Mouse (Mus musculus) activated CD4-positive, CD25-positive, alpha-beta regulatory T cell, adult 4 months (primary cell): Measurements from ENCODE around the gene Ankrd28. TPM values are rescaled to one million over a fixed set of nuclear protein-coding genes. Genes with fewer than 3 reads are reported as not detected.
"Not testable (repeated sequence)": the region's sequence is repeated elsewhere in the genome, so short reads cannot be mapped to it uniquely, and the experiment has no call there.

Experiments
- ATAC-seq: one replicate; pipeline ENCODE4 v1.8.0; 2017
- polyA plus RNA-seq, 2 experiments: library from polyadenylated mRNA; unstranded; fragments of 100-300 nt; shearing (Covaris generic); gene quantifications; one replicate each; pipeline ENCODE4 v1.2.1; 2017

Gene Ankrd28
- polyA plus RNA-seq, result 1 to 10 TPM; 8.4 to 9.1 TPM

DNA sequence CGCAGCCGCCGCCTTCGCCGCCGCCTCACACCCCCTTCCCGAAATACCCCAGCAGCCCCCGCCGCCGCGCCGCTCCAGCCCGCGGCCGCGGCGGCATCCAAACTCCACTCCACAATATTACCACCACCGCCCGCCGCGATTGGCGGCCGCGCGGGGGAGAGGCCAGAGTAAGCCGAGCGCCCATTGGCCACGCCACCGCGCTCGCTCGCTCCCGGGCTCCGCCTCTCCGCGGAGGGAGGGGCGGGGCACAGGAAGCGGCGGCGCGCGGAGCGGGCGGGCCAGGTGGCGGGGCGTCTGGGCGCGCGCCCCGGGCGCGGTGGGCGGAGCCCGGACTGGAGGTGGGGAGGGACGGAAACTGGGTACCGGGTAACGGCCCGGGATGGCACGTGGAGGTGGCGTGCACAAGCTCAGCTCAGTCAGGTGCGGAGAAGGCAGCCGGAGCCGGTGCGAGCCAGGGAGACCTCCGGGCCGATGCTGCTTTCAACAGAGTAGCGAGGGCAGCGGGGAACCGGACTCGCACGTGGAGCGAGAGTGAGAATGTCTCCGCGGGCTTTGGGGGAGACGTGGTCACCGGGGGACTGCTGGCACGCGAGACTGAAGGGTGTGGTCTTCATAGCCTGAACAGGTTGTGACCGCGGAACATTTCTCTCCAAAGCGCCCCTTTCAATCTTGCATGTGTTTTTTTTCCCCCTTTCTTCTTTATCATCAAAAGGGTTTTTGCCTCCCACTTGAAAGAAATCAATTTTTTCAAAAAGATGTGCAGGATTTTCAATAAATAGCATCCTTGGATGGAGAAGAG, at the start of gene Ankrd28:
Gene Ankrd28, minus strand, starts transcription at position 81 of the 799 bp plus-strand sequence.
- ATAC-seq, result peak; percentile 87

DNA sequence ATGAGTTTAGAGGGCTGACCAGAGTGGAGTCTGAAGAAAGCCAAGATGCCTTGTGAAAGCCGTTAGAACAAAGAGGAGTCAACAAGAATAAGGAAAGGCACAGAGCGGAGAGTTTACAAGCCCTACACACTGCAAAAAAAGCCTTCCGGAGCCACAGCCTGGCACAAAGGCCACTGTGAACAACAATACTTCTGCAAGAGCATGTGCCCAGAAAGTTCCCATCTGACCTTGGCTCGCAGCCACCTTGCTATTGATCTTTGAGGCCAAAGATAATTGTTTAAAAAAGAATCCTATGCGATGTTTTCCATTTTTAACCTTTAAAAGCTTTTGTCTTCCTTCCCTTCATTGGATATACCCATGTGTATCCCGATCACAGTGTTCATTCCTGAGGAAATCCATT, 49.0 kb upstream of the Ankrd28 start:
- ATAC-seq, result no peak

DNA sequence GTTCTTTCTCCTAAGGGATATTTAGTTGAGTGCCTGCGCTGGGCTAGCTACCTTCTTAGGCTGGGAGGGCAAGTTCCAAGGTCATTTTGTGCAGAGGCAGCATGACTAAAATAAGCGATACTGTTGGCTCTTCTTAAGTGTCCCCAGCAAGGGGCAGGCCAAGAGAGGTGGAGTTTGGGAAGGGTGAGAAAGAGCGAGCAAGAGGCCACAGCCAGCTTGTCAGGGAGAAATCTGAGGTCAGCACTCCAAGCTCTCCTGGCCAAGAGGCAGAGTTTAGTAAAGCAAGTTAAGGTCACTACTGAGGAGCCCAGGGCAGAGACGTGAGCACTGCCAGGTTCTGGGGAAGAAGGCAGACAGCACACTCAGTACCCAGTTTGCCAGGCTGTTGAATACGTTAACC, 41.7 kb upstream of the Ankrd28 start:
- ATAC-seq, result no peak

DNA sequence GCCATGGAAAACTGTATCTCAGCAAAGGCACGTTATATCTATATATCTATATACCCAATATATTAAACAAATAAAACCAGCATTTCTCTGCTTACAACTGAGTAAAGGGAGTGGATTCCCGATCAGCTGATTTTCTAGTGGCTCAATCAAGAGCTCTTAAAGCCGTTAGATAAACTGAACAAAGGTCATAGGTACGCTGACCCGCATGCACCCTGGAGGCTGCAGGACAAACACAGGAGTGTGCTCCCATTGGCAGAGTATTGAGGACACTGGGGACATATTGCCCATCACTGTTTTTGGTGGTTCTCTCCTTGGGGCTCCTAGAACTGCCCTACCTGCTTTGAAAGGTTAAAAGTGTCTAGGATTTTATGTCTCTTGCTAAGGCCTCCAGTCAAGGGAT, 40.0 kb upstream of the Ankrd28 start:
- no peak for ATAC-seq

DNA sequence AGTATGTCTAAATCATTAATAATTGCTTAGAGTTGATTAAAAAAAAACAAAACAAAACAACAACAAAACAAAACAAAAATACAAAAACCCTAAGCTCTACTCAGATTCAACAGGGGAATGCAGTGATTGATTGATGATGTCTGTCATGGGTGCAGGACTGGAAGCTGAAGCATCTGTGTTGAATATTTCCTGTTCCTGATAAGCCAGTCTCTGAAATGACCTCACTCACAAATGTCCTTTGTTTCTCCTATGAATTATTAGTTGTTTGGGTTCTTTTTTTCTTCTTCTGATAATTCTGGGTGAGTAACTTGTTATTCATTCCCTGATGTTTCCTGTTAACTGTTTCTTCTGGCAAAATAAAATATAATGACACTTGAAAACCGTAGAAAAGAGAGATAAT, 38.1 kb upstream of the Ankrd28 start:
- ATAC-seq, result no peak

DNA sequence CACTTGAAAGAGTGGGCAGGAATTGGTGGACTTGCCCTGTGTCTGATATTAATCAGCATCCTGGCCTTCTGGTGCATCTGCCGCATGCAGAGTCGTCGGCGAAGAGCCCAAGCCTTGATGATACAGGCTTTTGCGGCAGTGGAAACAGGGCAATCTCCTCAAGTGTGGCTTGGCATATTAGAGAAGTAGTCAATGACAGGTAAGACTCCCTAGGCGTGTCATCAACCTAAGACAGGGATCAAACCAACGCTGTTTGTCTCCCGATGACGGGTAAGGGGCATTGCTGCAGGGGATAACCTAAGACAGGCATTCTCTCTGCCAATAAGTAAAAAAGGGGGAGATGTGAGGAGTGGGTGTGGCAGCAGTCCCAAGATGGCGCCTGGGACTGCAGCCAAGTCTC, 35.9 kb upstream of the Ankrd28 start:
- not testable (repeated sequence) for ATAC-seq

DNA sequence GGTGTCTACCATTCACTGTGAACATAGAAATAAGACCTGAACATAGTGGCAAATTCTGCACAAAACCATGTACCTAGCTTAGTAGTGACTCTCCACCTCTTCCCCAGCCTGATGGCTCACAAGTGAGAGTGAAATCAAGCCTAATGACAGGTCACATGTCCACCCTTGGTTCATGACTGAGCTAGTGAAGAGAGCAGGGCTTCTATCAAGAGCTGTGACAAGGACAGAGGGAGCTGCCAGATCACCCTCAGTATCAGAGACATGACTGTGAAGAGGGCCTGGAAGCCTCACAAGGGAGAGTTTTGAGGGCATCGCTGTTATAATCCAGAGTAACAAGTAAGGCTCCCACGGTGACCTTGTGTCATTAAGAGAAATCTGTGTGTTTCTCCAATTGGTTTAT, 28.2 kb upstream of the Ankrd28 start:
- ATAC-seq, result no peak

DNA sequence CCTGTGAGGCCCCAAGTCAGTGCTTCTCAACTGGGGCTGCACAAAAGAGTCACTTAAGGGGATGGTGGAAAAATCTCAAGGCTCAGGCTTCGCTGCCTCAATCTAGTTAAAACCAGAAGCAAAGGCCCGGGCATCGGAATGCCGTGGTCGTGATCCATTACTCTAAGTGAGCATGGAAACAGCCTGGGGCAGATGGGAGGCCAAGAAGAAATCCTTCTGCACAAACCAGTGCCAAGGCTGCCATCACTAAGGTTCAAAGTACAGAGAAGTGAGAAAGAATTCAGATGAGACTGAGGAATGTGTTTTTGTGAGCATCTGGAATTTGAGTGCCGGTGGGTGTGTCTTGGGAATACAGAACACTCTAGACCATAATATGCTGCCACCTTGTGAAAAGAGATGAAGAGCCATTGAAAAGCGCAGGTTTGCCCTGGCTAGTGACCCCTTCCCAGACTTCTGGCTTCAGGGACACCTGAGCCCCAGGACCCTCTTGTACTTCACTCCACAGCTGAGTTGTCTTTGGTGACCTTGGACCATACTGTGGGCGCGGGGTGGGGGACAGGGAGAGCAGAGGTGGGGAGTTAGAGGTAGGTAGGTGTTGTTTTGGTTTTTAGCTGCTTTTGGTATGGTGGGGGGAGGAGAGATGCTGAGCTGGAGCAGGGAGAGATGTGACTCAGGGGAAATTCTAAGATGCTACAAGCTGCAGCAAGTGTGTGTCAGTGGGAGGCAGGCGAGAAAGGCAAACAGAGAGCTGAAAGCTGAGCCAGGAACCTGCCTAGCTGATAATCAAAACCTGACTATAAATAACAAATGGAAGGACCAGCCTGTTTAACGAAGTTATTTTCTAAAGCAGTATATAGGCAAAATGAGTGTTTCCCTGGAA, 26.9 kb upstream of the Ankrd28 start:
- ATAC-seq, result no peak

DNA sequence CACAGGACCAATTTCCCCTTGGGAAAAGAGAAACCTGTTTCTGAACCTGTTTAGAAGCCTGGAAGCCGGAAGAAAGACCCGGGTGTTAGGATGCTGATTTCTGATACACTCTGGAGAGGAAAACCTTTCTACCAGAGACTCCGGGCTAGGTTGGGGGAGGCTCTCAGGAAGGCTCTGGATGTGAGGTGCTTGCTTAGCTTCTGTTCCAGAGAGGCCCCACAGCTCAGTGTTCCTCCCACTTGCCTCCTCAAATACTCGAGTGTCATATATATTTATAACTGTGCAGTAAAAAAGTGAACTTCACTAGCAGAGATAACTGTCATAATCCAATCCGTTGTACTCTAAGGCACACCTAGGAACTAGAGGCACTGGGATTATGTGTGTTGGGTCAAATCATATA, 25.6 kb upstream of the Ankrd28 start:
- no peak for ATAC-seq

DNA sequence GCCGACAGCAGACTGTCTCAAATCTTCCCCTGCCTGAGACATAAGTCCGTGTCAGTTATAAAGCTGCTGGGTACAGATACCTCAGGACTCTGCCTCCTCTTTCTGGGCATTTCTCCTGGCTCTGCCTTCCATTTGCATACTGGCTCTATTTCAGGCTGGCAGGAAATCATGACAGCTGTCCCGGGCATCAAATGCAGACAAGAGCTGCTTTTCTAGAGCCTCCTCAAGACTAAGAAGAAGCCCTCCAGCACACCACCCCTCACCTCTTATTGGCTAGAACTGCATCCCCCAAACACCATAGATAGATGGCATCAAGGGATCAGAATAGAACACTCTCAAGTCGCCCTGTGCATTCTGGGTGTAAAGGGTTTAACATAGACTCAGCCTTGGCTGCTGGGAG, 24.2 kb upstream of the Ankrd28 start:
- no peak for ATAC-seq

DNA sequence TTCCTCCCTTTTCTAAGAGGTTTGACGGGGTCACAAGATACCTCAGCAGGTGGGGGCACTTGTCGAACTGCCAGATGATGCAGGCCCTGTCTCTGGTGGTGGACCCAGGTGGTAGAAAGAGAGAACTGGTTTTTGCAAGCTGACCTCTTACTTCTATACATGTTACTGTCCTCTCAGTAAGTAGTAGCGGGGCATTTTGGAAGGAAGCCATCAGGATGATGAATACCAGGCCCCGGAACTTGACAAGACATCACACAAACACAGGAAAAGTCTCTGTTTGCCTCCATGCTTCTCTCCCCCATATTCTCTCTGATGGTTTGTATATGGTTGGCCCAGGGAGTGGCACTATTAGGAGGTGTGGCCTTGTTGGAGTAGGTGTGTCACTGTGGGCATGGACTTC, 13.1 kb upstream of the Ankrd28 start:
- no peak for ATAC-seq

DNA sequence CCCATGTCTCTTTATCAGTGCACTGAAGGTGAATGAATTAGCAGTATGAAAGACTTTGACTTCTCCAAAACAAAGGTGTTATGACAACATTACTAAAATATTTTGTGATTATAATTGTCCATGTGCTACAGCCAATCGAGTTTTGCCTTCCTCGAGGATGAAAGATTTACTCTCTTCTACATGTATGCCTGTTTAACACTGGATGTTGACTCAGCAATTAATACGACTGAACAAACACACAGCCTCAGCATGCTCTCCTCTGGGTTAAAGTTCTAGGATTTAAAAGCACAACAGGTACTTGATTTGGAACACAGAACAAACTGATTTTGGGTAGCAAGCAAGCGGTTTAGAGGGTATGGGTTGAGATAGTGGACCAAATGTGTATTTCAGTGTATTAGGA, 1.6 kb upstream of the Ankrd28 start:
- ATAC-seq, result no peak

DNA sequence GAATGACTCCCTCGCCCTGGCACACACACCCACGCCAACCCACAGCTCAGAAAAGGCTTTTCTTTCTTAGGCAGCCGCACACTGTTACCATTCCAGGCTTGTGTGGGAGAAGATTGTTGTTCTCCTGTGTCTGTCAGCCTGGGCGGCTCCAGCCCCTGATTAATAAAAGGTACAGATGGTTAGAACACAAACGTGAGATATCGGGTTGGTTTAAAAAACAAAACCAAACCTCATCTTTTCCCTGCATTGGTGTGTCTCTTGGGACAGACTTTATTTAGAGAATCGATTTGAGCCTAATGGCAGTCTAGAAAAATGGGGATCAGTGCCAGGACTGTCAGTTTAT, 890 bp upstream of the Ankrd28 start:
- ATAC-seq, result no peak

DNA sequence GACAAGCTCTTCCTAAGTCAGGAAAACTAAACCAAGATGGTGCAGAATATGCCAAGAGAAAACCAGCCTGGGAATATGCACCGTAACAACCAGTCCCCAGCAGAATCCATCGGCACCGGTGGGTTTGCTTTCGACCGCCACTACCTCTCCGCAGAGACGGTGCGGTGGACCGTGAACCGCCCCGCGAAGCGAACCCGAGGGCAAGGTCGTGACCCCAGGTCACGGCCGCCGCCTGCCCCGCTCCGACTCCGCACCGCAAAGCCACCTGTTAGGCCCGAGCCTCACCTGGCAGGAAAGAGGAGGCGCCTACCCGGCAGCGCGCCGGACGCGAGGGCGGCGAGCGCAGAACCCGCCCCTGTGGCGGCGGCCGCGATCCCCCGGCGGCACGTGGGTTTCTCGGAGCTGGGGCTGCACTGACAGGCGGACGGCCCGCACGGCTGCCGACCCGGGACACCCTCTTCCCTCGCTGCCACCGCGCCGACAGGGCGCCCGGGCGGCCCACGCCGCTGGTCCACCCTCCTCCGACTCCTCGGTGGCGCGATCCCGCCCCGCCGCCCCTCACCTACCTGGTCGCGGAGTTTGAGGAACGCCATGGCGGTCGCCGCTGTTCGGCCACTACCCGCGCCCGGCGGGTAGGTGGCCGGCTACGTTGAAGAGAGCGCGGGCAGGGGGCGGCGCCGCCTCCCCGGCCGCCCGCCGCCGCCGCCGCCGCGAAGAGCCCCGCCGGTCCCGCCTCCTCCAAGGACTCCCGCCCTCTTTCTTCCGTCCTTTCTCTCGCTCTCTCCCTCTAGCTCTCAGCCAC, 489 bp downstream of the Ankrd28 start:
- peak; percentile 66 for ATAC-seq

DNA sequence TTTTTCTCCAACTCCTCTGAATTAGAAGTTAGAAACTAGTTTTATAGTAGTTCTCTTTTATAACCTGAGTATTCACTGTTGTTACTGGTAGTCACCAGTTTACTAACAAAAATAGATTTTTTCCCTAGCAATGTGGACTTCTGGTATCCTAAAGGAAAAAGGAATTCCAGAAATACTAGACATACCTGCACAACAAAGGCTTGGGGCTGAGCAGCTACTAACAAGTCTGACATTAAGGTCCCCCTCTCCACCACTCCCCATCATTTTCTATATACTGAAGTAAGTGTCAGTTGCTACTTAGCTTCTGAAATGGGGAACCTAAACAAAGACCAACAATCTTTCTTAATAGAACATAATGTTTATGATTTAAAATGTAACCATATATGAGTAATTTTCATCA, 3.2 kb downstream of the Ankrd28 start:
- ATAC-seq, result no peak

DNA sequence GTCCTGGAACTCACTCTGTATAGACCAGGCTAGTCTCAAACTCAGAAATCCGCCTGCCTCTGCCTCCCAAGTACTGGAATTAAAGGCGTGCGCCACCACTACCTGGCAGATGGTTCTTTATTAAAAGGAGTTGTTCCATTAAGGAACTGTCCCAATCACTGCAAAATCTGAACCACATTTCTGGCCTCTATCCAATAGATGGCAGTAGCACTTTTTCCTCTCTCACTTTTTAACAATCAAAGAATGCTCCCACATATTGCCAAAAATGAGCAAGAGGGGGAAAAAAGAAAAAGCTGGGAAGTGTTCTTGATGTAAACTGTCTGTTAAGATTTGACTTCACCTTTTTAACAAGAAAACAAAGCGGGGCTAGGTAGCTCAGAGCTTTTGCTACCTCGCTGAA, 20.5 kb downstream of the Ankrd28 start:
- ATAC-seq, result no peak

DNA sequence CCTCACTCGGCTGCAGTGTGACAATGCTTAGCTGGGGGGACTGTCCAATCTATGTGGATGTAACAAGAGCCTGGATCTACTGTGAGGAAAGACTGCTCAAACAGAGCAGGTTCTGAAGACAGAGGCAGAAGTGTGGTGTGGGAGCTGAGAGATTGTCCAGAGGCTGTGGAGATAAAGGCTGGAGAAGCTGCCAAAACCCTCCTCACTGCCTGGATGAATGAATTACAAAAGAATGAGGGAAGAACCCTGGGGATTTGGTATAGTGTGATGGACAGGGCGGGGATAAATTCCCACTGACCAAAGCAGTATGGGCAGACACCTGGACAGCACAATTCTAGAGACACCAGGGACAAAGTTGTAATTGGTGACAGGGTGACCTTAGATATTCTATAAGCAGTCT, 26.7 kb downstream of the Ankrd28 start:
- no peak for ATAC-seq

DNA sequence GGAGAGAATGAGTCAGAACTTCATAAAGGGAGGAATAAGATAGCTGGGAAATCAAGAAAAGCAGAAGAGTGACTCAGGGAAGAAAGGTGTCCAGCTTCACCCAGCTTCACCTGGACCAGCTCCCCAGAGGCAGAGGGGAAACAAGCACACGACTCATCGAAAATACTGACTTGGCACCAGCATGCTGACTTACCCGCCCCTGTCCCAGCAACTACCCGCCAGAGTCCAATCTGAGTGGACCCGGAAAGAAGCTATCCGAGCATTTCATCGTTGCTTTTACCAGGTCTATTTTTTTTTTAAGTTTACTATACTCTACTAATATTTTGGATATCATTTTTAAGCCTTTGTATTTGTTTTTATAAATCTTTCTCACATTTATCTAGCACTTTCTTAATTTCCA, 29.5 kb downstream of the Ankrd28 start:
- no peak for ATAC-seq

DNA sequence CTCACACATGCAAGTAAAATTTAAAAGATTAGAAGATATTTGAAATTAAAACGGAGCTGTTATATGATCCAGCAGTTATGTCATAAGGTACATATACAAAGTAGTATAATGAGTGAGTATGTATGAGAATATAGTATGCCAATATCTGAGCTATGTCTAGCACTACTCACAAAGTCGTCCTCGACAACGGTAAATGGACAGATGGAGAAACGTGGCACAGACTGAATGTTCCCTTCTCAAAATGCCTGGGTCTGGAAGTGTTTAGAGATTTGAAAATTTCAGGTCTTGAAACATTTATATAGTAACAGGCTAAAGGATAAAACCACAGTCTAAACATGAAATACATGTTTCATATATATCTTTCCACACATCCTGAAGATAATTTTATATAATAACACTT, 30.0 kb downstream of the Ankrd28 start:
- ATAC-seq, result no peak

DNA sequence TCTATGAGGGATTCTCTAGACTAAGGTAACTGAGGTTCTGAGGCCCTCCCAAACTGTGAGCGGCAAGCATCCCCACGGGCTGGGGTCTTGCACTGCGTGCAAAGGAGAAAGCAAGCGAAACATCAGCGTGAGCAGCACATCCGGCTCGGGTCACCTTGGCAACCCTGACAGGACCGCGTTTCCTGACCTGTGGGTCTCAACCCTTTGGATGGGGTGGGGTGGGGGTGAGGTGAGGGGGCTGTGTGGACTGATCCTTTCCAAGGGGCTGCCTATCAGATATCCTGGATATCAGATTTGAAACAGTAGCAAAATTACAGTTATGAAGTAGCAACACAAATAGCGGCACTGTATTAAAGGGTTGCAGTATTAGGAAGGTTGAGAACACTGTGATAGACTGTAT, 31.5 kb downstream of the Ankrd28 start:
- ATAC-seq, result no peak

DNA sequence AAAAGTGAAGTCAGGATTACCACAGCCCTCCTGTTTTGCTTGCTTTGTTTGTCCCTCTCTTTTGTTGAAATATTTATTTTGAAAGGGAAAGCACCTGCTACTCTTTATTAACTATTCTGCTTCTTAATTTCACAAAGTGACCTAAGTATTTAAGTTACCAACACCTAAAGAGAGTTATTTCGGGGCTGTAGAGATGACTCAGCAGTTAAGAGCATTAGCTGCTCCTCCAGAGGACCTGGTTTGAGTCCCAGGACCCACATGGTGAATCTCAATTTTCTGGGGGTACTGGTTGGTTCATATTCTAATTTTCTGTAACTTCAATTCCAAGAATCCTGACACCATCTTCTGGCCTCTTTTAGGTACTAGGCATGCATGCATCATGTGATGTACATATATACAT, 34.9 kb downstream of the Ankrd28 start:
- no peak for ATAC-seq

DNA sequence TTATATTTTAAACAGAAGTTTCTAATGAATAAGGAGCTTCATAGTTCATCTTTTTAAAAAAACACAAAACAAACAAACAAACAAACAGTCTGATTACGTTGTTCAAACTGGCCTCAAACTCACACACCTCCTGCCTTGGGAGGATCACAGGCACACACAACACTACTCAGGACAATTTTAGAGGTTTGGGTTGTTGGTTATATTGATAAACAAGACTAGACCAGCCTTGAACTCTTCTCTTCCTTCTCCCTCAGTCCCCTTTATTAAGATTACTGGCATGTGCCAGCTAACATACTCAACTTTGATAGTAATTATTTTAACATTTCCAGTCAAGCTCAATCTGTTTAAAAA, 35.7 kb downstream of the Ankrd28 start:
- ATAC-seq, result no peak

DNA sequence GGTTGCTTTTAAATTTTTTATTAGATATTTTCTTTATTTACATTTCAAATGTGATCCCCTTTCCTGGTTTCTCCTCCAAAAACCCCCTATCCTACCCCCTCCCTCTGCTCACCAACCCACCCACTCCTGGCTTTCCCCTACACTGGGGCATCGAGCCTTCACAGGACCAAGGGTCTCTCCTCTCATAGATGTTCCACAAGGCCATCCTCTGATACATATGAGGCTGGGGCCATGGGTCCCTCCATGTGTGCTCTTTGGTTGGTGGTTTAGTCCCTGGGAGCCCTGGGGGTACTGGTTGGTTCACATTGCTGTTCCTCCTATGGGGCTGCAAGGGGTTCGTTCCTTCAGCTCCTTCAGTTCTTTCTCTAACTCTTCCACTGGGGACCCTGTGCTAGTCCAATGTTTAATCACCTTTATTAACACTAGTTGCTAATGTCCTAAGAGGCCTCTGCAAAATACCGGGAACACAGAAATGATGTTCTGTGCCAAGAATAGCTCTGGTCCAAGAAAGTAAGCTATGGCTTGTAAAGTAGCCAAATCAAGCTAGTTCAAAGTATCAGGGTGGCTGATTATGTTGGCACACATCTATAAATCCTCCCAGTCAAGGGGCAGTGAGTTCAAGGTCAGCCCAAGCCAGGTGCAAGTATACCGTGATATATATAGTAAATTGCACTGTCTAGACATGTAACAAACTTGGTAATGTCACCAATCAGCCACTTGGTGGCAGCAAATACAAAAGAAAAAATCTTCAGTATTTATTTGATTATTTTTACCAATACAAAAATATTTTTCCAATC, 36.3 kb downstream of the Ankrd28 start:
- ATAC-seq, result peak; percentile 40
